Mouse (Mus musculus) midbrain, embryonic 16.5 days (tissue): Measurements from ENCODE around the gene Idua. TPM values are rescaled to one million over a fixed set of nuclear protein-coding genes. Genes with fewer than 3 reads are reported as not detected.

Experiments used
- ATAC-seq: fragments of 200-750 bp; cut with Nextera tagmentation; 2 replicates; pipeline ENCODE4 v1.8.0; 2017; ENCODE audit warnings: moderate TSS enrichment
- H3K27ac ChIP-seq: fragments of 300-500 bp; sonication (generic); 2 replicates; pipeline ENCODE4 v1.5.1; 2014; ENCODE audit warnings: mild to moderate bottlenecking, low read length, mixed read lengths
- H3K27me3 ChIP-seq: fragments of 300-500 bp; sonication (generic); 2 replicates; pipeline ENCODE4 v1.6.1; 2014; ENCODE audit warnings: low read depth, low read length, mixed read lengths; ENCODE audit not compliant: control insufficient read depth, insufficient read depth
- H3K36me3 ChIP-seq: fragments of 300-500 bp; sonication (generic); 2 replicates; pipeline ENCODE4 v1.6.1; 2014; ENCODE audit warnings: mild to moderate bottlenecking, low read length, moderate library complexity, mixed read lengths; ENCODE audit not compliant: control insufficient read depth, insufficient read depth
- H3K4me1 ChIP-seq: fragments of 300-500 bp; sonication (generic); 2 replicates; pipeline ENCODE4 v1.6.1; 2014; ENCODE audit warnings: mild to moderate bottlenecking, low read length, mixed read lengths; ENCODE audit not compliant: control insufficient read depth, insufficient read depth
- H3K4me2 ChIP-seq: fragments of 300-500 bp; sonication (generic); 2 replicates; pipeline ENCODE4 v1.6.1; 2014; ENCODE audit warnings: mild to moderate bottlenecking, low read length, mixed read lengths
- H3K4me3 ChIP-seq: fragments of 300-500 bp; sonication (generic); 2 replicates; pipeline ENCODE4 v1.5.1; 2014; ENCODE audit warnings: low read depth, mild to moderate bottlenecking, low read length, moderate library complexity, mixed read lengths
- H3K9ac ChIP-seq: fragments of 300-500 bp; sonication (generic); 2 replicates; pipeline ENCODE4 v1.6.1; 2014; ENCODE audit warnings: low read depth, low read length, mixed read lengths
- H3K9me3 ChIP-seq: fragments of 300-500 bp; sonication (generic); replicated peaks from 2 replicates; pipeline ENCODE4 v1.6.1; 2014; ENCODE audit warnings: mild to moderate bottlenecking, low read length, mixed read lengths; ENCODE audit not compliant: control insufficient read depth, poor library complexity, severe bottlenecking
- WGBS: fragments of 180-500 bp; shearing (Covaris S2); extraction: QIAGEN DNeasy Blood & Tissue Kit; methylation state at CpG from one replicate; pipeline ENCODE4 v1.1.7; 2014; 5-methylcytosine and 5-hydroxymethylcytosine counted together
- polyA plus RNA-seq: library from polyadenylated mRNA; unstranded; fragments of >200 nt; fragmentation: Nextera tagmentation; extraction: Ambion mirVana; gene quantifications from 2 replicates; pipeline ENCODE4 v1.2.1, GENCODE M21; 2015

The Idua gene
- polyA plus RNA-seq, 1 experiment from 2014 or later, result 14.4 TPM

DNA sequence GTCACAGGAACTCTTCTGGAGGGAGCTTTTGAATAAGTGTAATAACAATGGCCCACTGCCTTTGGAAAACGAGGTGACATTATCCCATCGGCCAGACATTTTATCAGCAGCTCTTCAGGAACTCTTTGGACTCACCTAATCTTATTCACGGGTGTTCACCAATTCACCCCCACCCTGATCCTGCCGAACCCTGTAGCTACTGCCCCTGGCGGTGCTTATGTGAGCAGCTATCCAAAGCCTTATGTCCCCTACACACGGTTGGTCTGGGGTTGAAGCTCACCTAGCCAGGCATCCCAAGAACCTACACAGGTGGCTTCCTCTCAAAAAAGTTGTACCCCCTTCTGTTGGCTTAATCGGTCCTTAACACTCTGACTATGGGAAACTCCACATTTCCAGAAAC is 59.6 kb downstream of the Idua start:
- no peak for ATAC-seq
- H3K27ac ChIP-seq, result no peak overlapping the region
- H3K36me3 ChIP-seq, result no peaks in the 10 kb centered on the region
- H3K4me1 ChIP-seq, result no peaks in the 10 kb centered on the region
- H3K4me3 ChIP-seq, result no peak overlapping the region
- no peak overlapping the region for H3K4me2 ChIP-seq
- H3K27me3 ChIP-seq, result no peaks in the 10 kb centered on the region
- 70% methylated on average over 7 of the region's 7 CpGs for WGBS
- no peaks in the 10 kb centered on the region for H3K9me3 ChIP-seq
- no peak overlapping the region for H3K9ac ChIP-seq

DNA sequence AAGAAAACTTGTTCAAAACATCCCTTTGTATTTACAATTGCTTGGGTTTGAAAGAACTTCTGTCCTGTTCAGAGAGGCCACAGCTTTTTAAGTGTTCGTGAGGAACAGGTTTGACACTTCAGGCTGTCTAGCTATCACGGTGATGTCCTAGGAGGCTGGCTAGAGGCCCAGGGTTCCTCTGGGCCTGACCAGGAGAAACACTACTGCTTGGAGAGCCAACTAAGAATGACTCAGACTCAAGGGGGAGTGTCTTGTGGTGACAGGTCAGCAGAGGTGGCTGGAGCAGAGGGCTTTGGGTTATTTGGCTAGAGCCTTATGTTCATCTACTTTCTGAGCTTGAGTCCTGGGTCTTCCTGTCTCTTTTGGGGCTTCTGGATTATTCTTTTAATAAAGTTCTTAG is 63.9 kb downstream of the Idua start:
- Histone ChIP-seq H3K4me2 (no peak overlapping the region), H3K27me3 (no peaks in the 10 kb centered on the region), H3K4me3 (no peak overlapping the region), H3K4me1 (no peaks in the 10 kb centered on the region), H3K9me3 (no peaks in the 10 kb centered on the region), H3K36me3 (no peaks in the 10 kb centered on the region), H3K9ac (no peak overlapping the region), H3K27ac (no peak overlapping the region)
- 81% methylated on average over 2 of the region's 2 CpGs for WGBS
- ATAC-seq, result no peak

- Histone ChIP-seq H3K9me3 (no peaks in the 10 kb centered on the region), H3K9ac (no peak overlapping the region), H3K4me3 (no peak overlapping the region), H3K27me3 (no peaks in the 10 kb centered on the region), H3K4me1 (no peaks in the 10 kb centered on the region), H3K27ac (no peak overlapping the region), H3K36me3 (no peaks in the 10 kb centered on the region), H3K4me2 (no peak overlapping the region)
- peak; percentile 76; the same call in 1 of the 2 replicates for ATAC-seq
- WGBS, result 21% methylated on average over 5 of the region's 5 CpGs
These were observed 66.6 kb downstream of the Idua start for GRCm38 (mm10) chr5:108726557-108727248.

DNA sequence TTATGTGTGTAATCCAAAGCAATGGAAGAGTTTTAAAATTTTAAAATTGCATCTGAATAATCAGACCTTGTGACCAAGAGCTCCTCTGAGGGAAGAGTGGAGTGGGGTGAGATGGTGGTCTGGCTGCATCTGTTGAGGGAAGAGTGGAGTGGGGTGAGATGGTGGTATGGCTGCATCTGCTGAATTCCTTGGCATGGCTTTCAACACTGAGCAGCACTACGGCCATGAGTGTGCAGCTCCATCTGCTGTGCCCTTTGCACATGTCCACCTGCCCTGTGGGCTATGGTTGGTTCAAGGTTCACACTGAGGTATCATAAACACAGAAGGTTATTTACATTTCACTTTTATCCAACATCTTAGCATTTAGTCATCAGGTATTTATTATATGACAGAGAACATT is 67.3 kb downstream of the Idua start:
- no peak for ATAC-seq
- Histone ChIP-seq H3K4me3 (no peak overlapping the region), H3K9ac (no peak overlapping the region), H3K36me3 (no peaks in the 10 kb centered on the region), H3K27me3 (no peaks in the 10 kb centered on the region), H3K27ac (no peak overlapping the region), H3K9me3 (no peaks in the 10 kb centered on the region), H3K4me2 (no peak overlapping the region), H3K4me1 (no peaks in the 10 kb centered on the region)
- 88% methylated on average over 1 of the region's 1 CpGs for whole genome bisulfite sequencing

Other genes starting within 250 kb of the Idua start
- gene Atp5k, start 225.9 kb upstream of the Idua start, polyA plus RNA-seq, result 350 and 353 TPM in 2 replicates
- gene Mfsd7a, start 211.4 kb upstream of the Idua start, polyA plus RNA-seq, result 0.14 and 0.21 TPM in 2 replicates
- 25.7 and 27.5 TPM in 2 replicates for gene Pcgf3, start 199.1 kb upstream of the Idua start, polyA plus RNA-seq
- 70.7 and 88.6 TPM in 2 replicates for gene Cplx1, start 110.3 kb upstream of the Idua start, polyA plus RNA-seq
- gene Gak, start 30.6 kb upstream of the Idua start, polyA plus RNA-seq, result 55.9 and 57.4 TPM in 2 replicates
- 22.0 and 25.1 TPM in 2 replicates for gene Tmem175, start 30.6 kb upstream of the Idua start, polyA plus RNA-seq
- gene Dgkq, start 9.3 kb downstream of the Idua start, polyA plus RNA-seq, result 33.0 and 36.9 TPM in 2 replicates
- gene Slc26a1, start 15.2 kb downstream of the Idua start, polyA plus RNA-seq, result 4.3 and 4.4 TPM in 2 replicates
- gene Fgfrl1, start 32.1 kb downstream of the Idua start, polyA plus RNA-seq, result 3.3 and 3.5 TPM in 2 replicates
- not detected in 2 replicates for gene Rnf212, start 114.7 kb downstream of the Idua start, polyA plus RNA-seq
- not detected in 2 replicates for gene Tmed11, start 135.0 kb downstream of the Idua start, polyA plus RNA-seq
- not detected in 2 replicates for gene Vmn2r8, start 148.5 kb downstream of the Idua start, polyA plus RNA-seq
- not detected in 2 replicates for gene Vmn2r9, start 192.3 kb downstream of the Idua start, polyA plus RNA-seq